Mouse (Mus musculus): ENCODE results near the gene 1700029J07Rik. TPM values are rescaled to one million over a fixed set of nuclear protein-coding genes. Genes with fewer than 3 reads are reported as not detected.

Gene 1700029J07Rik
- polyA plus RNA-seq (2012; rRNA removed) = 0.14 and 0.16 TPM in 2 replicates

- WGBS = under 1% methylated on average over 57 of the region's 57 CpGs
- peak; percentile 96 for DNase-seq (ENCODE audit: low read depth, low spot score)
Observed at GRCm38 (mm10) chr8:45975126-45975836, at the start of gene 1700029J07Rik, which contains the start of gene Ufsp2. TSS of gene 1700029J07Rik (minus strand) at chr8:45975252. TSS of gene Ufsp2 (plus strand) at chr8:45975528.

DNA sequence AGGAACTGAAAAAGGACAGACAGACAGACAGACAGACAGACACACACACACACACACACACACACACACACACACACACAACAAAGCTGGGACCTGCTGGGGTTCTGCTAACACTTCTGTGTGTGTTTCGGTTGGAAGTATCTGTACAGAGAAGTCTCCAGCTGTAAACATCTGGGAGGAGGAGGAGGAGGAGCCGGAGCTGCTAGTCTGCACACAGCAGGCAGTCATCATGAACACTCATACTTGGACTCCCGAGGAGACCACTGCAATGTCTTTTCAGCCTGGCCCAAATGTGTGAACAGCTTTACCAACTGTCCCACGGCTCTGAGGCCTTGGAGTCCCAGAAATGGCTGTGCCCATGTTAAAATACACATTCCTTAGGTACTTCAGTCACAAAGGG lies 49.3 kb upstream of the 1700029J07Rik start:
- 59% methylated on average over 4 of the region's 4 CpGs for WGBS
- DNase-seq (ENCODE audit: low read depth, low spot score) = no peak

- DNase-seq (ENCODE audit: low read depth, low spot score) = no peak
- WGBS = 91% methylated on average over 9 of the region's 9 CpGs
Observed at GRCm38 (mm10) chr8:46022758-46023157, 47.7 kb upstream of the 1700029J07Rik start.

DNA sequence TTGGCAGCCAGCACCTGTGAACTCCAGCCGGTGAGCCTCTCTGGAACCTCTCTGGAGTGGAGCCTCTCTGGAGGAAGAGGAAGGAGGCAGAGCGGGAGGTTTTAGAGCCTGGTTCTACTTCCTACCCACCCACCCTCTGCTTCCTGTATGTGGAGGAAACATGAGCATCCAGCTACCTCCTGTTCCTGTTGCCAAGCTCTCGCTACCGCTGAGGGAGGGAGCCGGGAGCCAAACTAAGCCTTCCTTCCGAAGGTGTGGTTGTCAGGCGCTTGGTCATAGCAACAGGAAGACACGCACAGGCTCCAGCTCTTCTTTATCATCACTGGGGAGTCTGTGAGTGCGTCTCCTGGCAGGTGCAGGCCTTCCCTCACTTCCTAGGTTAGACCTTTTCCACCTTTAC lies 47.2 kb upstream of the 1700029J07Rik start:
- no peak for DNase-seq (ENCODE audit: low read depth, low spot score)
- WGBS = 84% methylated on average over 9 of the region's 9 CpGs

DNA sequence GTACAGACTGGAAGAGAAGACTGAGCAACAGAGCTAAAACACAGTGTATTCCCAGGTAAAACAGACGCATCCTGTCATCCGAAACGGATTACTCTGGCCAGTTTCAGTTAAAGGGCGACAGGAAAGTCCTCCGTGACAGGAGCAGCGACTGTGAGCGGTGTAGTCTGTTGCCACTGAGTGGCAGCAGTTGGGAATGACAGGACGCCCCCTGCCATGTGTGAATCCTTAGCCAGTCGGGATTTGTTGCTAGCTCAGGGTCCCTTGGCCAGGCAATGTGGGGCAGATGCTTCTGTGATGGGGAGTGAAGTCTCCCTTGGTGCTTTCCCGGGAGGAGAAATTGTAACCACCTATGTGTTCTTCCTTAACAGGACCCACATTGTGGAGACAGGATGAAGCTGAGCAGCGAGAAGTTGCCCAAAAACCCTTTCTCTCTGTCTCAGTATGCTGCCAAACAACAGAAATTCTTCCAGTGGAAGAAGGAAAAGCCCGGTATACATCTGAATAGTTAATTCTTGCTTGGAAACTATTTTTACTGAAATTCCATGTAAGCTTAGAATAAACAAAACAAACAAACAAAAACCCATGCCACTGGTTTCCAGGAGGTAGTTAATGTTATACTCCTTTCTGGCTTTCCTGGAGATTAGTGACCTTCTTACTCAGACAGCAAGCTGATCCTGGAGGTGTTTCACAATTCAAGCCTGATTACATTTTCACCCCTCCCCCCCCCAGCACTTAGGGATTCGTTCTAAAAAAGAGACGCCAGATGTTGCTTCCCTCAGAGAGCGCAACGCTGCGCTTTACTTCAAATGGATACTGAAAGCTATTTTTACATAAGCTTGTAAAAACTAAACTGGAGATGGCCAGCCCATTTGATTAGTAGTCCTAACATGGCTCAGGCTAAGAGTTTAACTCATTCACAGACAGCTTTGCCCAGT lies 36.0 kb upstream of the 1700029J07Rik start:
- DNase-seq (ENCODE audit: low read depth, low spot score) = no peak
- WGBS = 17% methylated on average over 17 of the region's 17 CpGs

- no peak for DNase-seq (ENCODE audit: low read depth, low spot score)
- WGBS = 82% methylated on average over 2 of the region's 2 CpGs
Observed at GRCm38 (mm10) chr8:46010306-46010705, 35.3 kb upstream of the 1700029J07Rik start.

- peak; percentile 60 for DNase-seq (ENCODE audit: low read depth, low spot score)
- WGBS = 21% methylated on average over 3 of the region's 3 CpGs
Observed at GRCm38 (mm10) chr8:46007050-46007672, 32.1 kb upstream of the 1700029J07Rik start.

- 34% methylated on average over 4 of the region's 4 CpGs for WGBS
- no peak for DNase-seq (ENCODE audit: low read depth, low spot score)
Observed at GRCm38 (mm10) chr8:46005596-46005995, 30.5 kb upstream of the 1700029J07Rik start, which contains the start of gene Ankrd37. TSS of gene Ankrd37 (minus strand) at chr8:46005707.

- WGBS = 4% methylated on average over 55 of the region's 55 CpGs
- peak; percentile 92 for DNase-seq (ENCODE audit: low read depth, low spot score)
Observed at GRCm38 (mm10) chr8:45999784-46000705, 25.0 kb upstream of the 1700029J07Rik start.

DNA sequence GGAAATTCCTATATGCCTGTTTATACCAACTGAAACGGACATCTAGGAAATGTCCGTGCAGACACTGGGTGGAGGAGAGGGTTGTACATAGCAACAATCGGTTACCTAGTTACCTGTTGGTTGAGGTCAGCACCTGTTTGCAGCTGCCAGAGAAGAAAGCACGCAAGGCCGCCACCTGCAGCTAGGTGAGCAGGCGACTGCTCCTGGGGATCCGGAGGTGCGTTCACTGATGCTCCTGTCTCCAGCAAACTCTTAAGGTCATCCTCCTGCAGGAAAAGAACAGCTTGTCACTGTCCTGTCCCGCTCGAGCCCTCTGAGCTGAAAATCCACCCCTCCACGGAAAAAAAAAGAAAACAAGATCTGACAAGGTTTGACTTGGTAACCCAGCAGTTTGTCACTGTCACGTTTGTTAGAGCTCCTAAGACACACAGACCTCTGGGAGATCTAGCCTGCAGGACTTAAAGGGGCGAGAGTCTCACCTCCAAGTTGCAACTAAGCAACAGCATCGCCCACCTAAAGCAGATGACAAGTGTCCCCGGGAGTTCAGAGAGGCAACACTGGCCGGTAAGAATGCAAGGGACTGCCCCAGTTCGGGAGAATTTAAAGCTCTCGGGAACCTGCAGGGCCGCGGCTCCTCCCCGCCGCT lies 24.2 kb upstream of the 1700029J07Rik start, which contains the start of gene Lrp2bp:
Gene Lrp2bp, plus strand, starts transcription at position 166 of the 646 bp plus-strand sequence.
- no peak for DNase-seq (ENCODE audit: low read depth, low spot score)
- WGBS = 2% methylated on average over 22 of the region's 22 CpGs

GRCm38 (mm10) chr8:45998228-45998627 lies 23.2 kb upstream of the 1700029J07Rik start:
- 71% methylated on average over 2 of the region's 2 CpGs for WGBS
- no peak for DNase-seq (ENCODE audit: low read depth, low spot score)

GRCm38 (mm10) chr8:45995576-45995975 lies 20.5 kb upstream of the 1700029J07Rik start:
- WGBS = 66% methylated on average over 3 of the region's 3 CpGs
- DNase-seq (ENCODE audit: low read depth, low spot score) = no peak

- 95% methylated on average over 2 of the region's 2 CpGs for WGBS
- DNase-seq (ENCODE audit: low read depth, low spot score) = no peak
Observed at GRCm38 (mm10) chr8:45994111-45994510, 19.1 kb upstream of the 1700029J07Rik start.

DNA sequence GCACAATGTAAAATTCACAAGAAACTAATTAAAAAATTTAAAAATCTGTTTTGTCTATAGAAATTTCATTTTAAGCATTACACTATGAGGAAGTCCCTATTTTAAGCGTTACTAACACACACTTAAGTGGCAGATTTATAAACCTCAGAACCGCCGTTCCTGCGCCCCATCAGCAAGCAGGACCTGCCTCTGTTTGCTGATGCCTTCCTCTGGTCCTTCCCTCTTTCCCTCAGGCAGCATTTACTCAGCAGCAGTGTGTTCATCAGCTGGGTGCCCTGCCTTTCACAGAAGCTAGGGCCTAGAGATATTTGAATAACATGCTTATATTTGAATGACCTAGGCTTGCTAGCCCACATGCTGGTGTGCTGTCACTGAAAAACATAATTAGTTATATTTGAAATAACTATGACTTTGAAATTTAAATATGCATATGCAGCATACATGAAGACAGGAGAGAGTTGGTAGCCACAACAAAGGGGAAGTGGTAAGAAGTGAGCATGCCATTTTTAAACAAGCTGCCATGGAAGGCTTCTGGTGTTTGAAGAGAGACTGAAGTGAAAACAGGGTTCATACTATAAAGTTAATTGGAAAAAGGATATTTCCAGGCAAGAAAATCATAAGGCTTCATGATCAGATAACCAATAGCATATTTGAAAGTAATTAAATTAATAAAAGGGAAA lies 15.7 kb upstream of the 1700029J07Rik start:
- DNase-seq (ENCODE audit: low read depth, low spot score) = no peak
- 84% methylated on average over 4 of the region's 4 CpGs for WGBS

- no peak for DNase-seq (ENCODE audit: low read depth, low spot score)
- WGBS = 76% methylated on average over 2 of the region's 2 CpGs
Observed at GRCm38 (mm10) chr8:45988189-45988588, 13.1 kb upstream of the 1700029J07Rik start.

DNA sequence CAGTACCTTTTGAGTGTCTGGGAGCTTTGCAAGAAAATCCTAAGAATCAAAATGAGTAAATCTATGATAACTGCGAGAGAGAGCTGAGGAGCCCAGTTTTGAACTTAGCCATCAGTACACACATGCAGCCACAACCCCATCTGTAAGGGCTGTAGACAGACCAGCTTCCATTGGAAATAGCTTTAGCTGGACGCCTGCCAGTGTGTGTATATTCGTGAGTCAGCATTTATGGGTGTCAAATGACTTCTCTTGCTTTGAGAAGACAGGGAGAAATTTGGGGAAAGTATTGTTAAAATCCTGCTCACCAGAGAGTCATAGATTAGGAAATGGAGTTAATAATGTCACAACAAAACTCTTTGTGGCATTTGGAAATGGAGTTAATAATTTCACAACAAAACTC lies 11.6 kb upstream of the 1700029J07Rik start:
- WGBS = 38% methylated on average over 3 of the region's 3 CpGs
- no peak for DNase-seq (ENCODE audit: low read depth, low spot score)

GRCm38 (mm10) chr8:45975837-45976468 lies 901 bp upstream of the 1700029J07Rik start:
- DNase-seq (ENCODE audit: low read depth, low spot score) = no peak

More at GRCm38 (mm10) chr8:45975837-45976468, 901 bp upstream of the 1700029J07Rik start:
- WGBS = 39% methylated on average over 11 of the region's 11 CpGs
